Mouse (Mus musculus) bone marrow macrophage, adult 2 months (primary cell): ENCODE data around the gene Notch2.

ENCODE experiments used
- CTCF ChIP-seq: IDR thresholded peaks from 2 replicates; pipeline ENCODE4 v1.5.1; 2012; ENCODE audit warnings: low read depth, mild to moderate bottlenecking, low read length, moderate library complexity
- POLR2A ChIP-seq: IDR thresholded peaks from 2 replicates; pipeline ENCODE4 v1.6.1; 2012; ENCODE audit warnings: mild to moderate bottlenecking, low read depth, low read length, borderline replicate concordance

- TF ChIP-seq CTCF (no peak), POLR2A (no peak)
Measured at GRCm38 (mm10) chr3:98197711-98198532, 184.6 kb downstream of the Notch2 start.
